Mouse (Mus musculus): ENCODE measurements around the gene Ltb4r1. TPM values are rescaled to one million over a fixed set of nuclear protein-coding genes. Genes with fewer than 3 reads are reported as not detected.

The Ltb4r1 gene
- polyA plus RNA-seq, 1 experiment from 2014 or later = 0.71 TPM

GRCm38 (mm10) chr14:55730116-55730515, 35.6 kb upstream of the Ltb4r1 start:
- no peak overlapping the region for H3K27ac ChIP-seq
- ATAC-seq (replicated peaks; ENCODE audit: low FRiP score, low read depth) (no peak), DNase-seq (ENCODE audit: low spot score) (no peak)
- H3K9me3 ChIP-seq (replicated peaks; ENCODE audit: low read length) = no peaks in the 10 kb centered on the region
- H3K27me3 ChIP-seq (ENCODE audit: insufficient read depth, low read length) = no peaks in the 10 kb centered on the region
- H3K9ac ChIP-seq (ENCODE audit: low read depth, low read length) = no peak overlapping the region
- no peak overlapping the region for H3K4me3 ChIP-seq (replicated peaks; ENCODE audit: low read depth, low read length)
- TF ChIP-seq CTCF (IDR thresholded peaks at IDR 0.05; ENCODE audit: low read depth) = no peak
- H3K36me3 ChIP-seq (ENCODE audit: insufficient read depth, low read length) = no peaks in the 10 kb centered on the region
- no peaks in the 10 kb centered on the region for H3K4me1 ChIP-seq (replicated peaks; ENCODE audit: insufficient read depth, low read length)
- 83% methylated on average over 7 of the region's 7 CpGs for WGBS
- no peak overlapping the region for H3K4me2 ChIP-seq (ENCODE audit: low read length)

GRCm38 (mm10) chr14:55730531-55731032, 35.2 kb upstream of the Ltb4r1 start:
- Histone ChIP-seq H3K36me3 (ENCODE audit: insufficient read depth, low read length) (no peaks in the 10 kb centered on the region), H3K4me2 (ENCODE audit: low read length) (no peak overlapping the region), H3K4me1 (replicated peaks; ENCODE audit: insufficient read depth, low read length) (no peaks in the 10 kb centered on the region), H3K9ac (ENCODE audit: low read depth, low read length) (no peak overlapping the region), H3K9me3 (replicated peaks; ENCODE audit: low read length) (no peaks in the 10 kb centered on the region), H3K27me3 (ENCODE audit: insufficient read depth, low read length) (no peaks in the 10 kb centered on the region), H3K27ac (no peak overlapping the region), H3K4me3 (replicated peaks; ENCODE audit: low read depth, low read length) (no peak overlapping the region)
- DNase-seq (ENCODE audit: low spot score) (no peak), ATAC-seq (replicated peaks; ENCODE audit: low FRiP score, low read depth) (no peak)
- TF ChIP-seq CTCF (IDR thresholded peaks at IDR 0.05; ENCODE audit: low read depth) = no peak
- 86% methylated on average over 7 of the region's 7 CpGs for WGBS

GRCm38 (mm10) chr14:55733889-55734288, 31.9 kb upstream of the Ltb4r1 start:
- peaks cover 6% of the 10 kb centered on the region; the same call in 1 of the 2 replicates for H3K36me3 ChIP-seq (ENCODE audit: insufficient read depth, low read length)
- no peak overlapping the region for H3K27ac ChIP-seq
- H3K27me3 ChIP-seq (ENCODE audit: insufficient read depth, low read length) = no peaks in the 10 kb centered on the region
- 77% methylated on average over 10 of the region's 10 CpGs for WGBS
- H3K4me1 ChIP-seq (replicated peaks; ENCODE audit: insufficient read depth, low read length) = no peaks in the 10 kb centered on the region
- no peaks in the 10 kb centered on the region for H3K9me3 ChIP-seq (replicated peaks; ENCODE audit: low read length)
- no peak overlapping the region for H3K4me3 ChIP-seq (replicated peaks; ENCODE audit: low read depth, low read length)
- no peak for ATAC-seq (replicated peaks; ENCODE audit: low FRiP score, low read depth)
- no peak overlapping the region for H3K4me2 ChIP-seq (ENCODE audit: low read length)
- TF ChIP-seq CTCF (IDR thresholded peaks at IDR 0.05; ENCODE audit: low read depth) = no peak
- H3K9ac ChIP-seq (ENCODE audit: low read depth, low read length) = no peak overlapping the region
- DNase-seq (ENCODE audit: low spot score) = no peak

GRCm38 (mm10) chr14:55734869-55735268, 30.9 kb upstream of the Ltb4r1 start:
- no peak overlapping the region for H3K27ac ChIP-seq
- no peaks in the 10 kb centered on the region for H3K4me1 ChIP-seq (replicated peaks; ENCODE audit: insufficient read depth, low read length)
- no peak overlapping the region for H3K4me3 ChIP-seq (replicated peaks; ENCODE audit: low read depth, low read length)
- H3K4me2 ChIP-seq (ENCODE audit: low read length) = no peak overlapping the region
- no peaks in the 10 kb centered on the region for H3K27me3 ChIP-seq (ENCODE audit: insufficient read depth, low read length)
- no peaks in the 10 kb centered on the region for H3K9me3 ChIP-seq (replicated peaks; ENCODE audit: low read length)
- ATAC-seq (replicated peaks; ENCODE audit: low FRiP score, low read depth) (no peak), DNase-seq (ENCODE audit: low spot score) (no peak)
- H3K36me3 ChIP-seq (ENCODE audit: insufficient read depth, low read length) = peaks cover 16% of the 10 kb centered on the region
- no peak for TF ChIP-seq CTCF (IDR thresholded peaks at IDR 0.05; ENCODE audit: low read depth)
- WGBS = 74% methylated on average over 7 of the region's 7 CpGs
- H3K9ac ChIP-seq (ENCODE audit: low read depth, low read length) = no peak overlapping the region

- no peak overlapping the region for H3K27ac ChIP-seq
- no peak overlapping the region for H3K4me3 ChIP-seq (replicated peaks; ENCODE audit: low read depth, low read length)
- peaks cover 21% of the 10 kb centered on the region for H3K36me3 ChIP-seq (ENCODE audit: insufficient read depth, low read length)
- DNase-seq (ENCODE audit: low spot score) = no peak
- H3K4me1 ChIP-seq (replicated peaks; ENCODE audit: insufficient read depth, low read length) = no peaks in the 10 kb centered on the region
- 38% methylated on average over 3 of the region's 3 CpGs for WGBS
- H3K4me2 ChIP-seq (ENCODE audit: low read length) = no peak overlapping the region
- no peak overlapping the region for H3K9ac ChIP-seq (ENCODE audit: low read depth, low read length)
- no peaks in the 10 kb centered on the region for H3K27me3 ChIP-seq (ENCODE audit: insufficient read depth, low read length)
- ATAC-seq (replicated peaks; ENCODE audit: low FRiP score, low read depth) = no peak
- no peak for TF ChIP-seq CTCF (IDR thresholded peaks at IDR 0.05; ENCODE audit: low read depth)
- H3K9me3 ChIP-seq (replicated peaks; ENCODE audit: low read length) = no peaks in the 10 kb centered on the region
Measured at GRCm38 (mm10) chr14:55735334-55735733, 30.4 kb upstream of the Ltb4r1 start.

- no peak for DNase-seq (ENCODE audit: low spot score)
- no peak for TF ChIP-seq CTCF (IDR thresholded peaks at IDR 0.05; ENCODE audit: low read depth)
- Histone ChIP-seq H3K4me1 (replicated peaks; ENCODE audit: insufficient read depth, low read length) (no peaks in the 10 kb centered on the region), H3K4me2 (ENCODE audit: low read length) (no peak overlapping the region), H3K4me3 (replicated peaks; ENCODE audit: low read depth, low read length) (no peak overlapping the region), H3K27ac (no peak overlapping the region), H3K9me3 (replicated peaks; ENCODE audit: low read length) (no peaks in the 10 kb centered on the region), H3K27me3 (ENCODE audit: insufficient read depth, low read length) (no peaks in the 10 kb centered on the region), H3K36me3 (ENCODE audit: insufficient read depth, low read length) (peaks cover 25% of the 10 kb centered on the region), H3K9ac (ENCODE audit: low read depth, low read length) (no peak overlapping the region)
- ATAC-seq (replicated peaks; ENCODE audit: low FRiP score, low read depth) = no peak
- WGBS = 77% methylated on average over 4 of the region's 4 CpGs
Measured at GRCm38 (mm10) chr14:55735758-55736157, 30.0 kb upstream of the Ltb4r1 start.
